Mouse (Mus musculus) telencephalon, adult 2 months (tissue): ENCODE measurements around the gene Mia2.
"Not testable (repeated sequence)": the region's sequence is repeated elsewhere in the genome, so short reads cannot be mapped to it uniquely, and the experiment has no call there.

Experiments
- DNase-seq: peaks from one replicate; pipeline ENCODE4 v3.0.0-alpha.2; 2011; ENCODE audit warnings: low read depth, low spot score

Gene Mia2

GRCm38 (mm10) chr12:59238434-59238833, 142.8 kb downstream of the Mia2 start:
- no peak for DNase-seq

DNA sequence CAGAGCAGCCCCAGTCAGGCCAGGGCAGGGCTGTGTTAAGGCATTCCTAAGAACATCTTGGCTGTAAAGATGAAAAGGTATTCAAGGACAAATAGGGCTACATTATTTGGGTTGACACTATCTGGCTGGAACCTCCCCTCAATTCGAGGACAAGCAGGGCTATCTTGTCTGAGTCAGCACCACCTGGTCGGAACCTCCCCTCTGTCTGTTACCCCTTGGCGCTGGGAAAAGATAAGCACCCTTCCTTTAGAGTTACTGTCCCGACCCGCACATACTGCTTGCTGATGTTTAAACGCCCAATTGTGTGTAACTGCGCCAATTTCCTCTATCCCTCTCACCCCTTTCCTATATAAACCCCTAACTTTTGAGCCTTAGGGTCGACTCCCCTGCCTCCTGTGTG, 145.4 kb downstream of the Mia2 start:
- not testable (repeated sequence) for DNase-seq
